Comparison of ENCODE assay signal across 14 mouse cellular contexts in the genomic region with DNA sequence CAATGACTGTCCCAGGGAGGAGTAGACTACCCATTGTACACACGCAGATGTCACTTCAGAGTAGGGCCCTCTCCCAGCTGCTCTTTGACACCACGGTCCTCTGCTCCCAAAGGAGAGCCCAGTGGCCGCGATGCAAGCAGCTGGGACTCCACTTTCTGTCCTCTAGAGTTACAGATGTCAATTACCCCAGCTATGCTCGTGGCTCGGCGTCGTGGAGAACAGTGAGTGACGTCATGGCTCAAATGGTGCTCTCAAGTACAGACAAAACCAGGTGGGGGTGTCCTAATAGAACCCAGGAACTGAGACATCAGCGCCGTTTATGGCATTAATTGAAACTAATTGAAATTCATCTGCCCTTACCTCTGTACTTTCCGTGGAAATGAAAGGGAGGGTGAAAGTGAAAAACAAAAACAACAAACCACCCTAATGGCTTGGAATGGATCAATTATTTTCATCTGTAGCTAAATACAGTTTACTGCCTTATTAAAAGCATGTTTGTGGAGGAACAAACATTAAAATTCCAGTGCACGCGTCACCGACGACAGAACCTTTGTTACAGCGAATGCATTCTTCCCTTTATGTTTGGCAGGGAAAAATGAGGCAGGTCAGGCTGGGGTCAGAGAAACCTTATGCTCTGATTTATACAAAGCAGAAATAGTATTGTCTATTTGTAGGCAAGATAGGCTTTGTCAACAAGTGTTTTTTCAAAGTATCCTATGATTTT.
DNase-seq lines count a peak whose midpoint lies in the region; ATAC-seq and TF ChIP-seq lines count a peak whose summit lies in the region.
"Had no signal": no experiment of that assay in that cellular context is flagged by ENCODE, and none has a peak within 500 bp of the region (broad histone marks: within the 10 kb centered on the region; RNA-seq: fewer than 3 reads in every experiment).

No protein-coding gene starts in this region.

- peak; percentile 66 for DNase-seq in hindbrain, embryonic 10.5 days (ENCODE audit: low spot score)
- DNase-seq in hindbrain, postnatal 0 days (ENCODE audit: low spot score): no peak
- peak; percentile 73 for DNase-seq in Muller cell, postnatal 12 days (ENCODE audit: inconsistent ontology term)
- peak; percentile 55 for DNase-seq in embryonic facial prominence, embryonic 14.5 days (ENCODE audit: low spot score)
- peak; percentile 60 for DNase-seq in neural tube, embryonic 11.5 days (ENCODE audit: low spot score)
- no peak for DNase-seq in spleen, postnatal 36 days (ENCODE audit: low spot score in 2 of 2)
- DNase-seq in lung, postnatal 36 days: no peak
- DNase-seq in layer of hippocampus, adult 8-10 months (ENCODE audit: low spot score in 2 of 2): no peak
- DNase-seq: cerebellum, adult 11 months; heart, postnatal 10 days; thymus, adult 2 months had no signal

- peaks cover 37% of the 10 kb centered on the region for H3K4me1 ChIP-seq in hindbrain, embryonic 10.5 days (replicated peaks)
- peaks cover 7% of the 10 kb centered on the region for H3K4me1 ChIP-seq in hindbrain, postnatal 0 days (ENCODE audit: insufficient read depth, low read length)
- H3K4me1 ChIP-seq in embryonic facial prominence, embryonic 14.5 days (ENCODE audit: control insufficient read depth, insufficient read depth, low read length): 0 out of 2 replicates have a peak, but pooled peaks cover 3% of the 10 kb centered on the region
- peaks cover 7% of the 10 kb centered on the region; the same call in 1 of the 2 replicates for H3K4me1 ChIP-seq in neural tube, embryonic 11.5 days (ENCODE audit: control insufficient read depth, insufficient read depth, low read length)
- H3K4me1 ChIP-seq: liver, embryonic 15.5 days had no signal

- no peak overlapping the region for H3K4me2 ChIP-seq in hindbrain, postnatal 0 days (ENCODE audit: low read depth, low read length)
- peak overlapping the region; percentile 18; the same call in 1 of the 2 replicates for H3K4me2 ChIP-seq in embryonic facial prominence, embryonic 14.5 days (ENCODE audit: low read depth, low read length)
- no peak overlapping the region for H3K4me2 ChIP-seq in neural tube, embryonic 11.5 days (ENCODE audit: low read depth)
- H3K4me2 ChIP-seq: liver, embryonic 15.5 days had no signal

- no peaks in the 10 kb centered on the region for H3K36me3 ChIP-seq in hindbrain, embryonic 10.5 days
- H3K36me3 ChIP-seq in hindbrain, postnatal 0 days (ENCODE audit: insufficient read depth, low read length): no peaks in the 10 kb centered on the region
- no peaks in the 10 kb centered on the region for H3K36me3 ChIP-seq in embryonic facial prominence, embryonic 14.5 days (ENCODE audit: control insufficient read depth, insufficient read depth, low read length)
- no peaks in the 10 kb centered on the region for H3K36me3 ChIP-seq in neural tube, embryonic 11.5 days (ENCODE audit: control insufficient read depth, insufficient read depth, low read length)
- H3K36me3 ChIP-seq: liver, embryonic 15.5 days had no signal

- H3K9ac ChIP-seq in hindbrain, postnatal 0 days (replicated peaks; ENCODE audit: low read length): no peak overlapping the region
- no peak overlapping the region for H3K9ac ChIP-seq in embryonic facial prominence, embryonic 14.5 days (ENCODE audit: low read depth, low read length)
- H3K9ac ChIP-seq in neural tube, embryonic 11.5 days (ENCODE audit: low read length): no peak overlapping the region
- H3K9ac ChIP-seq: liver, embryonic 15.5 days had no signal

- peak overlapping the region; percentile 20 for H3K4me3 ChIP-seq in hindbrain, embryonic 10.5 days
- no peak overlapping the region for H3K4me3 ChIP-seq in hindbrain, postnatal 0 days (ENCODE audit: low read length)
- H3K4me3 ChIP-seq in embryonic facial prominence, embryonic 14.5 days (ENCODE audit: low read depth, low read length): no peak overlapping the region
- no peak overlapping the region for H3K4me3 ChIP-seq in neural tube, embryonic 11.5 days (ENCODE audit: low read depth, low read length)
- H3K4me3 ChIP-seq: liver, embryonic 15.5 days had no signal

- TF ChIP-seq CTCF in hindbrain, postnatal 0 days (IDR thresholded peaks at IDR 0.05; ENCODE audit: low read depth): no peak

- no peaks in the 10 kb centered on the region for H3K9me3 ChIP-seq in hindbrain, embryonic 10.5 days
- no peaks in the 10 kb centered on the region for H3K9me3 ChIP-seq in hindbrain, postnatal 0 days (ENCODE audit: low read length)
- H3K9me3 ChIP-seq in embryonic facial prominence, embryonic 14.5 days (ENCODE audit: control insufficient read depth, low read length): no peaks in the 10 kb centered on the region
- H3K9me3 ChIP-seq in neural tube, embryonic 11.5 days (ENCODE audit: control insufficient read depth, low read length): no peaks in the 10 kb centered on the region
- H3K9me3 ChIP-seq: liver, embryonic 15.5 days had no signal

- peak overlapping the region; percentile 83 for H3K27ac ChIP-seq in hindbrain, embryonic 10.5 days
- no peak overlapping the region for H3K27ac ChIP-seq in hindbrain, postnatal 0 days
- no peak overlapping the region for H3K27ac ChIP-seq in embryonic facial prominence, embryonic 14.5 days (replicated peaks; ENCODE audit: low read depth, low read length)
- H3K27ac ChIP-seq in neural tube, embryonic 11.5 days (ENCODE audit: low read depth, low read length): no peak overlapping the region
- H3K27ac ChIP-seq: liver, embryonic 15.5 days; macrophage had no signal

- 27% methylated on average over 17 of the region's 17 CpGs for WGBS in hindbrain, embryonic 10.5 days
- WGBS in hindbrain, postnatal 0 days: 19% methylated on average over 17 of the region's 17 CpGs
- 30% methylated on average over 17 of the region's 17 CpGs for WGBS in embryonic facial prominence, embryonic 14.5 days
- WGBS in neural tube, embryonic 11.5 days: 26% methylated on average over 17 of the region's 17 CpGs

- H3K27me3 ChIP-seq in hindbrain, embryonic 10.5 days (ENCODE audit: insufficient read depth, poor library complexity, severe bottlenecking): peaks cover 16% of the 10 kb centered on the region
- H3K27me3 ChIP-seq in hindbrain, postnatal 0 days (ENCODE audit: insufficient read depth, low read length): no peaks in the 10 kb centered on the region
- no peaks in the 10 kb centered on the region for H3K27me3 ChIP-seq in embryonic facial prominence, embryonic 14.5 days (replicated peaks; ENCODE audit: control insufficient read depth, insufficient read depth, low read length)
- no peaks in the 10 kb centered on the region for H3K27me3 ChIP-seq in neural tube, embryonic 11.5 days (ENCODE audit: control insufficient read depth, insufficient read depth, low read length)
- H3K27me3 ChIP-seq: liver, embryonic 15.5 days had no signal

- no peak for ATAC-seq in hindbrain, postnatal 0 days
- peak; percentile 47; the same call in 1 of the 2 replicates for ATAC-seq in embryonic facial prominence, embryonic 14.5 days (ENCODE audit: low read depth)
- peak; percentile 52; the same call in 1 of the 2 replicates for ATAC-seq in neural tube, embryonic 11.5 days (ENCODE audit: insufficient read depth, low FRiP score, low TSS enrichment)
- ATAC-seq: intestine, embryonic 16.5 days had no signal

Comparison
In these comparisons a context has a peak if more than half of its experiments do, and no peak if none do; other contexts are left out.
1. DNase-seq: peak in hindbrain, embryonic 10.5 days (single experiment), Muller cell, postnatal 12 days (single experiment), embryonic facial prominence, embryonic 14.5 days (single experiment) and neural tube, embryonic 11.5 days (single experiment); none in hindbrain, postnatal 0 days (single experiment), spleen, postnatal 36 days (0 of 2), lung, postnatal 36 days (single experiment) and layer of hippocampus, adult 8-10 months (0 of 2).